Mouse (Mus musculus) forebrain, postnatal 0 days (tissue): ENCODE results near the gene Hdac2. TPM values are rescaled to one million over a fixed set of nuclear protein-coding genes. Genes with fewer than 3 reads are reported as not detected.

Source experiments
- ATAC-seq: fragments of 200-750 bp; cut with Nextera tagmentation; 2 replicates; pipeline ENCODE4 v1.8.0; 2017; ENCODE audit warnings: mild to moderate bottlenecking, moderate library complexity
- DNase-seq: peaks from one replicate; pipeline ENCODE4 v3.0.0-alpha.2; 2015
- H3K27ac ChIP-seq: fragments of 300-500 bp; sonication (generic); 2 replicates; pipeline ENCODE4 v1.5.1; 2014; ENCODE audit warnings: low read depth, mild to moderate bottlenecking, antibody characterized with exemption, low read length, moderate library complexity, mixed read lengths
- H3K27me3 ChIP-seq: fragments of 300-500 bp; sonication (generic); 2 replicates; pipeline ENCODE4 v1.6.1; 2014; ENCODE audit warnings: mild to moderate bottlenecking, low read length, mixed read lengths; ENCODE audit not compliant: insufficient read depth
- H3K36me3 ChIP-seq: fragments of 300-500 bp; sonication (generic); 2 replicates; pipeline ENCODE4 v1.6.1; 2014; ENCODE audit warnings: mild to moderate bottlenecking, moderate library complexity; ENCODE audit not compliant: insufficient read depth
- H3K4me1 ChIP-seq: fragments of 300-500 bp; sonication (generic); 2 replicates; pipeline ENCODE4 v1.6.1; 2014; ENCODE audit warnings: antibody characterized with exemption; ENCODE audit not compliant: insufficient read depth
- H3K4me2 ChIP-seq: fragments of 300-500 bp; sonication (generic); 2 replicates; pipeline ENCODE4 v1.6.1; 2014; ENCODE audit warnings: low read depth, mild to moderate bottlenecking, moderate library complexity
- H3K4me3 ChIP-seq: fragments of 300-500 bp; sonication (generic); 2 replicates; pipeline ENCODE4 v1.5.1; 2014; ENCODE audit warnings: low read depth, low read length, mixed read lengths
- H3K9ac ChIP-seq: fragments of 300-500 bp; sonication (generic); 2 replicates; pipeline ENCODE4 v1.6.1; 2014; ENCODE audit warnings: mild to moderate bottlenecking
- H3K9me3 ChIP-seq: fragments of 300-500 bp; sonication (generic); 2 replicates; pipeline ENCODE4 v1.6.1; 2016; ENCODE audit warnings: low read length
- CTCF ChIP-seq: sonication (generic); IDR thresholded peaks from 2 replicates; pipeline ENCODE4 v1.5.1; 2016; ENCODE audit warnings: antibody characterized with exemption, control low read depth, low read depth
- WGBS: fragments of 180-500 bp; shearing (Covaris S2); extraction: QIAGEN DNeasy Blood & Tissue Kit; methylation state at CpG from one replicate; pipeline ENCODE4 v1.1.7; 2014; 5-methylcytosine and 5-hydroxymethylcytosine counted together
- polyA plus RNA-seq: library from polyadenylated mRNA; unstranded; fragments of >200 nt; fragmentation: Nextera tagmentation; extraction: Ambion mirVana; gene quantifications from 2 replicates; pipeline ENCODE4 v1.2.1, GENCODE M21; 2015
- total RNA-seq: library from RNA; depleted of rRNA; stranded (reverse); fragments of >200 nt; gene quantifications from 2 replicates; pipeline ENCODE4 v1.2.3, GENCODE M21; 2014; rRNA removed

Gene Hdac2
- total RNA-seq (192 and 242 TPM in 2 replicates), polyA plus RNA-seq (273 and 297 TPM in 2 replicates)

GRCm38 (mm10) chr10:36974086-36974675 is at the start of gene Hdac2:
Hdac2 (plus strand) TSS chr10:36974544.
- TF ChIP-seq CTCF = no peak
- Histone ChIP-seq H3K4me1 (peaks cover 20% of the 10 kb centered on the region), H3K27me3 (no peaks in the 10 kb centered on the region), H3K9ac (peak within 1 kb of the TSS; percentile 99), H3K36me3 (no peaks in the 10 kb centered on the region), H3K27ac (peak within 1 kb of the TSS; percentile 100), H3K4me2 (peak within 1 kb of the TSS; percentile 51), H3K9me3 (no peaks in the 10 kb centered on the region), H3K4me3 (peak within 1 kb of the TSS; percentile 98)
- ATAC-seq (peak; percentile 97), DNase-seq (peak; percentile 96)
- 5% methylated on average over 65 of the region's 67 CpGs for WGBS

- no peak overlapping the region for H3K4me2 ChIP-seq
- H3K9ac ChIP-seq = no peak overlapping the region
- H3K4me3 ChIP-seq = no peak overlapping the region
- peak; percentile 27 for DNase-seq
- peak; percentile 22; the same call in 1 of the 2 replicates for TF ChIP-seq CTCF
- H3K27ac ChIP-seq = no peak overlapping the region
- H3K27me3 ChIP-seq = no peaks in the 10 kb centered on the region
- WGBS = 71% methylated on average over 3 of the region's 3 CpGs
- ATAC-seq = no peak; the same call in 1 of the 2 replicates
- H3K9me3 ChIP-seq = no peaks in the 10 kb centered on the region
- no peaks in the 10 kb centered on the region for H3K4me1 ChIP-seq
- no peaks in the 10 kb centered on the region for H3K36me3 ChIP-seq
Observed at GRCm38 (mm10) chr10:36928212-36928611, 46.1 kb upstream of the Hdac2 start.

GRCm38 (mm10) chr10:36935863-36936262 is 38.5 kb upstream of the Hdac2 start:
- Histone ChIP-seq H3K36me3 (no peaks in the 10 kb centered on the region), H3K27ac (no peak overlapping the region), H3K4me3 (no peak overlapping the region), H3K4me2 (no peak overlapping the region), H3K9me3 (no peaks in the 10 kb centered on the region), H3K27me3 (no peaks in the 10 kb centered on the region), H3K4me1 (no peaks in the 10 kb centered on the region), H3K9ac (no peak overlapping the region)
- WGBS = 72% methylated on average over 5 of the region's 5 CpGs
- no peak for TF ChIP-seq CTCF
- ATAC-seq (no peak), DNase-seq (no peak)

GRCm38 (mm10) chr10:36936271-36936670 is 38.1 kb upstream of the Hdac2 start:
- DNase-seq = no peak
- no peaks in the 10 kb centered on the region for H3K9me3 ChIP-seq
- ATAC-seq = no peak
- H3K4me2 ChIP-seq = no peak overlapping the region
- H3K4me1 ChIP-seq = no peaks in the 10 kb centered on the region
- H3K27me3 ChIP-seq = no peaks in the 10 kb centered on the region
- H3K36me3 ChIP-seq = no peaks in the 10 kb centered on the region
- no peak overlapping the region for H3K9ac ChIP-seq
- 66% methylated on average over 2 of the region's 2 CpGs for WGBS
- H3K27ac ChIP-seq = no peak overlapping the region
- H3K4me3 ChIP-seq = no peak overlapping the region
- no peak for TF ChIP-seq CTCF

- Histone ChIP-seq H3K27ac (no peak overlapping the region), H3K36me3 (no peaks in the 10 kb centered on the region), H3K4me1 (no peaks in the 10 kb centered on the region), H3K4me2 (no peak overlapping the region), H3K9ac (no peak overlapping the region), H3K9me3 (no peaks in the 10 kb centered on the region), H3K4me3 (no peak overlapping the region), H3K27me3 (no peaks in the 10 kb centered on the region)
- DNase-seq (no peak), ATAC-seq (no peak)
- TF ChIP-seq CTCF = no peak
- 69% methylated on average over 2 of the region's 2 CpGs for WGBS
Observed at GRCm38 (mm10) chr10:36951742-36952141, 22.6 kb upstream of the Hdac2 start.

GRCm38 (mm10) chr10:36952622-36953021 is 21.7 kb upstream of the Hdac2 start:
- no peaks in the 10 kb centered on the region for H3K36me3 ChIP-seq
- TF ChIP-seq CTCF = no peak
- ATAC-seq = no peak

GRCm38 (mm10) chr10:36959563-36960110 is 14.7 kb upstream of the Hdac2 start:
- H3K27ac ChIP-seq = no peak overlapping the region
- no peak for TF ChIP-seq CTCF
- no peak overlapping the region for H3K9ac ChIP-seq
- H3K4me2 ChIP-seq = no peak overlapping the region
- DNase-seq = no peak
- no peak for ATAC-seq
- H3K36me3 ChIP-seq = no peaks in the 10 kb centered on the region
- H3K9me3 ChIP-seq = no peaks in the 10 kb centered on the region
- H3K27me3 ChIP-seq = no peaks in the 10 kb centered on the region
- H3K4me1 ChIP-seq = no peaks in the 10 kb centered on the region
- H3K4me3 ChIP-seq = no peak overlapping the region
- WGBS = 80% methylated on average over 1 of the region's 1 CpGs

More at GRCm38 (mm10) chr10:36952622-36953021, 21.7 kb upstream of the Hdac2 start:
- Histone ChIP-seq H3K27ac (no peak overlapping the region), H3K4me2 (no peak overlapping the region), H3K4me1 (no peaks in the 10 kb centered on the region), H3K27me3 (no peaks in the 10 kb centered on the region), H3K9ac (no peak overlapping the region), H3K9me3 (no peaks in the 10 kb centered on the region), H3K4me3 (no peak overlapping the region)
- no peak for DNase-seq
- whole genome bisulfite sequencing = 85% methylated on average over 2 of the region's 2 CpGs
